Mouse (Mus musculus) layer of hippocampus, adult 9-10 months (tissue): Measurements from ENCODE around the gene Gm3486.
"Not testable (repeated sequence)": the region's sequence is repeated elsewhere in the genome, so short reads cannot be mapped to it uniquely, and the experiment has no call there.

Experiments
- DNase-seq: peaks from one replicate; pipeline ENCODE4 v3.0.0; 2022; ENCODE audit warnings: low spot score

Gm3486 gene

DNA sequence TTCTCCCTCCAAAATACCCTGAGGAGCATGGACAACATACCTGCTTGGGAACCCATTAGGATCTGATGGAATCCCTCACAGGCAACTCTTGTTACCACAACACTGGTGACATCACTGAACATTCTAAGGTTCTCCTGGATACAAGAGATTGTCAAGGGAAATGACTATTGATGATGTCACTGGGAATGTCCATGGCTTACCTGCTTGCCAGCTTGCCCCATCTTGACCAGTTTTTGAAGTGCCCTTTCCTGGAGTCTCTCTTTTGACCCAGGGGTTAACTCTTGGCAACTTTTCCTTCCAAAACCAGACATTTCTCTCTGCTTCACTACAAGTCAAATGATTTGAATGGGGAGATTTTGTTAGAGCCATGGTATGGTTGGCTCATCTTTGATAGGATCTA is at the start of gene Gm3486:
Gene Gm3486 (minus strand): TSS at position 101 of the 400 bp plus-strand sequence.
- not testable (repeated sequence) for DNase-seq

GRCm38 (mm10) chr14:41524695-41525094 is 35.4 kb upstream of the Gm3486 start:
- not testable (repeated sequence) for DNase-seq

- DNase-seq, result not testable (repeated sequence)
Observed at GRCm38 (mm10) chr14:41520683-41521082, 31.4 kb upstream of the Gm3486 start.

DNA sequence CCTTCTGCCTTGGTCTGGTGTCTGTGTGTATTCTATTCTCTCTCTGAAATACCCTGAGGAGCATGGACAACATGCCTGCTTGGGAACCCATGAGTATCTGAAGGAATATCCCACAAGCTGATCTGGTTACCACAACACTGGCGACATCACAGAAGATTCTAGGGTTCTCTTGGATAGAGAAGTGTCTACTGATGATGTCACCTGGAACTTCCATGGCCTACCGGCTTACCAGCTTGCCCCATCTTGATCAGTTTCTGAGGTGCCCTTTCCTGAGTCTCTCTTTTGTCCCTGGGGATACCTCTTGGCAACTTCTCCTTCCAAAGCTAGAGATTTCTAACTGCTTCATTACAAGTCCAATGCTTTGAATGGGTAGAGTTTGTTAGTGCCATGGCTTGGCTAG is 35.9 kb downstream of the Gm3486 start, which contains the start of gene Gm7954:
Gene Gm7954 (minus strand): TSS at position 101 of the 400 bp plus-strand sequence.
- not testable (repeated sequence) for DNase-seq
